Mouse (Mus musculus) c-Kit-positive CD71-positive TER-119-negative erythroid progenitor cells, embryonic 14.5 days (primary cell): ENCODE results near the gene Cox7a1.
A peak's percentile ranks its signal among the peaks of the same experiment; 100 is the strongest.
"Not testable (repeated sequence)": the region's sequence is repeated elsewhere in the genome, so short reads cannot be mapped to it uniquely, and the experiment has no call there.

Source experiments
- DNase-seq: peaks from one replicate; pipeline ENCODE4 v3.0.0-alpha.2; 2013; ENCODE audit warnings: low read depth

The Cox7a1 gene

DNA sequence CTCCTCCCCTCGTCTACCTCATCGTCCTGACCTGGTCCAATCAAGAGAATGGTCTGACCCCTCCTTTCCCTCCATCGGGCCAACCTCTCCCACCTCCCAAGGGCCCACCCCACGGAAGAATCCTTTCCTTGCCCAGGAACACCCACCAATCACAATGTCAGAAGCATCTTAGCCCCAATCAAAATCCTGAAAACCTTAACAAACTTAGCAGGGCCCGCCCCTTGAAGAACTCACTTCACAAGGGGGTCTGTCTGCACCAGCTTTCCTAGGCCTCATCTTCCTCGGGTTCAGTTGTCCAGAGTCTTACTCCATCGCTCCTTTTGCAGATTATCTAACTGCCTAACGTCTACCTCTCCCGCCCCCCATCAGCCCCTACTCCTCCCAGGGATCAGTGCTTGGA is 9.1 kb downstream of the Cox7a1 start:
- DNase-seq, result no peak

DNA sequence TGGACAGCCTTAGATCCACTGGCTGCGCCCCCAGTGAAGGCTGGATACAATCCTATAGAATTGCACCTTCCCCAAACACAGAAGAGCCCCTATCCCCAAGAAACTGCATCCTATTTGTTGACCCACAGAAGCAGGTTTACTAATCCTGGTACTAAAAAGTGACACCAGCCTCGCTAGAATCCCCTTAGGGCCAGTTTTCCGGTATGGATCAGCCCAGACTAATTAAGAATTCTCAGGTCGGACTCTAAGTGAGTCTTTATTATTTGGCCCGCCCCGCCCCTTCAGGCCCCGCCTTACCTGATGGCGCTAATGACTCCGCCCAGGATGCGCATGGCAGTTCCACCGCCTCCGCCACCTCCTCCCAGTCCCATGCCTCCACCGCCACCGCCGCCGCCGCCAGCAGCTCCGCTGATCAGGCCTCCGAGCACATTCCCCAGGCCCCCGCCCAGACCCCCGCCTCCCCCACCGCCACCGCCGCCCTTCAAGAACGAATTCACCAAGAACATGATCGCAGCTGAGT is 9.7 kb downstream of the Cox7a1 start:
- peak; percentile 83 for DNase-seq

DNA sequence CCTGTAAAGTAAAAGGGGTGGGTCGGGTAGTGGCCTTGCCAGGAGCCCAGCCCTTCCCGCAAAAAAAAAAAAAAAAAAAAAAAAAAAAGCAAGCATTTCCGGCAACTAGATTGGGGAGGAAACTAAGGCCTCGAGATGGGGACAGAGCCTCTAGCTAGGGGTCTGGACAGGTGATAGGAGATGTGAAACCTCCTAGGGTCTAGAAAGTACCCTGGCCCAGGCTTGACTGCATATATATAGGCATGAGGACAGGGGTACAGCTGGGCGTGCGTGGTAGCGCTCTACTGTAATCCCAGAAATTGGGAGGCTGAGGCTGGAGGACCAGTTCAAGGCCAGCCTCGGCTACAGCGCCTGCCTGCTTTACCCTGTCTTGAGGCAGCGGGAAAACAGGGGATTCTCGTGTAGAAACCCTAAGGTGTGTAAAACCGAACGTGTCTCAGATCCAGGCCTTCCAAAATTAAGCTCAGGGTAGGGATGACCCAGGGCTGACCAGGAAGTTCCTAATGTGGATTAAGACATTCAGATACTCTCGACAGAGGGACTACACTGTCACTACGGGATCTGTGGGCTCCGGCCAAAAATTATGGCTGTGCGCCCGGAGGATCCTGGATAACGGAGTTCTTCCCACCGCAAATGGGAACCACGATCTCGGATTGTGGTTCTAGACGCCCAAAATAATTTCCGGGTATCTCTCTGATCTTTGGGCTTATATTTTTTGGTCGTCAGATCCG is 10.3 kb downstream of the Cox7a1 start:
- no peak for DNase-seq

DNA sequence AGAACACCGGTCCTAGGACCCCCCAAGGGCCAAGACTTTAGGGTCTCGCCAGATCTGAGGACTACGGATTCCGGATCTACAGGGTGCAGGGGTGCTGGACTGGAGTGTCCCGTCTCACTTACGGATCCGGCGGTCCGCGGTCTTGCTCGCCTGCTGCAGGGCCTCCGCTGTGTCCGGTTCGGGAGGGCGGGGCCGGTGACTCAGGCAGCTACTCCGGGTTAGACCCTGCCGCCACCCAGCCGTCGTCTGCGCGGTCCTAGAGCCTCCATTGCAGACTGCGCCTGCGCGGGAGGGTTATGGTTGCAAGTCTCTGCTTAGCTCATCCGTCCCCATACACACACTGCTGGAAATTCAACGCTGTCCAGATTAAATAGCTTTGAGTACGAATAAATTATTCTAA is 10.9 kb downstream of the Cox7a1 start:
- DNase-seq, result peak; percentile 95

DNA sequence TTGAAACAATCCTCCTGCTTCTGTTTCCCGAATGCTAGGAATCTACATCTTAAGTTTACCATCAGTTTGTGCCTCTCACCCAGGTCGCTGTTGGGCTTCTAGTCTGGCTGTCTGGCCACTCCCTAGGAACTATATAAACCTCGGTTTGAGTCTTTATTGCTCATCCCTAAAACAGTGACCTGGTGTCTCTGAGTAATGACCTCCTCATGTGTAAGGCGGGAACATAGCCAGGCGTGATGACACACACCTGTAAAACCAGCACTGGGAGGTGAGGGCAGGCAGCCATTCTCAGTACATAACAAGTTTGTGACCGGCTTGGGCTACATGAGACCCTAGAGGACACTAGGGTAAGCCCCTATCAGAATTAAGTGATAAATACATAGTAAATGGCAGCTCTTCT is 11.5 kb downstream of the Cox7a1 start:
- DNase-seq, result no peak

DNA sequence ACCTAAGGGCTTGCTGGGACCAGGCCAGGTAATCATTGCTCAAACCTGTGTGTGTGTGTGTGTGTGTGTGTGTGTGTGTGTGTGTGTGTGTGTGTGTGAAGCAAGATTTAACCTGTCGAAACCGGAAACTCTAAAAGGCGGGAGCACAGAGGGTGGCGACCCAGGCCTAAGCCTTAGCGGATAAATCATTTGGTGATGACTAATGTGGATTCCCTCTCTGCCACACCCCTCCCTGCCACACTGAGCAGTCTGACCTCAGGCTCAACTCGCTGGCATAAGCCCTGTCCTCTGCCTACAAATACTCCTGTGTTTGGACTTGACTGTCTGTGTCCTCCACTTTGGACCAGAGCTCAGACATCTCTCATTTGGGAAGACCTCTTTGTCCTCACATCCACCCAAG is 12.2 kb downstream of the Cox7a1 start:
- no peak for DNase-seq

DNA sequence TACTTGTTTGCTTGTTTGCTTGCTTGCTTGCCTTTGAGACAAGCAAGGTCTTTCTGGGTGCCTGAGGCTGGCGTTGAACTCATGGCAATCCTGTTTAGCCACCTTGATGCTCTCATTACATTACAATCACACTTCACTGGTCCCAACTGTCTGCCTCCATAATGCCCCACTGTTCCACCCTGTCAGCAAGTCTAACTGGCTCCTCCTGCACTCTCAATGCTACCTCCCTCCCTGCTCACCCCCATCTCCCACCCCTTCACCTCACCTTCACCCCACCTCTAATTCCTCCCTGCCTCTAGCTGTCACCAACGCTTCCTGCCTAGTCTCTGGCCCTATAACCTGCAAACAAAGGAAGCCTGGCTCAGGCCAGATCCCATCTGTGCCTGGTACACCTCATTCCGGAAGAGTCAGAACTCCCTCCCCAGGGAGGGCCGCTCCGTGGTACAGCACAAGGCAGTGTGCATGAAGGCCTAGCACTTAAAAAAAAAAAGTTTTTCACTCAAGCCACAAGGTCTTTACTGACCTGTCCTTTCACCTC is 13.7 kb downstream of the Cox7a1 start:
- no peak for DNase-seq

DNA sequence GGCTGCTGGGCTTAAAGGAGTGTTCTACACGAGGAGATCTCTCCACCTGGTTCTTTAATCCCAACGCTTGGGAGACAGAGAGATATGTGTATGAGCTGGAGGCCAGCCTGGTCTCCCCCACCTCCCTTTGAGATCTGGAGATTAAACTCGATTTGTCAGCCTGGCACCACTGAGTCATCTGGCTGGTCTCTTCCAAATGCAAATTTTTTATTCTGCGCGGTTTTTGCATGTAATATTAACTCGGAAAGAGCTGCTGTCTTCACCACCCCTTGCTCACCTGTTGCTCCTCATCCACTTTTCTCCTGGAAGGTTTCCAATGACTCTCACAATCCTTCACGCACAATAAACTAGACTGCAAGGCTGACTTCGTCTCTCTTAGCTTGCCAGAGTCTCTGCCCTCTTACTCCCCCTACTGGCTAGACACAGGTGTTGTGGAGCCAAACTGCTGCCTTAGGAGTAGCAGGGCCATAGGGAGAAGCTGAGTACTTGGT is 14.6 kb downstream of the Cox7a1 start, which contains the start of gene Capns1:
Gene Capns1, minus strand, starts transcription at position 331 of the 491 bp plus-strand sequence.
- DNase-seq, result peak; percentile 85

DNA sequence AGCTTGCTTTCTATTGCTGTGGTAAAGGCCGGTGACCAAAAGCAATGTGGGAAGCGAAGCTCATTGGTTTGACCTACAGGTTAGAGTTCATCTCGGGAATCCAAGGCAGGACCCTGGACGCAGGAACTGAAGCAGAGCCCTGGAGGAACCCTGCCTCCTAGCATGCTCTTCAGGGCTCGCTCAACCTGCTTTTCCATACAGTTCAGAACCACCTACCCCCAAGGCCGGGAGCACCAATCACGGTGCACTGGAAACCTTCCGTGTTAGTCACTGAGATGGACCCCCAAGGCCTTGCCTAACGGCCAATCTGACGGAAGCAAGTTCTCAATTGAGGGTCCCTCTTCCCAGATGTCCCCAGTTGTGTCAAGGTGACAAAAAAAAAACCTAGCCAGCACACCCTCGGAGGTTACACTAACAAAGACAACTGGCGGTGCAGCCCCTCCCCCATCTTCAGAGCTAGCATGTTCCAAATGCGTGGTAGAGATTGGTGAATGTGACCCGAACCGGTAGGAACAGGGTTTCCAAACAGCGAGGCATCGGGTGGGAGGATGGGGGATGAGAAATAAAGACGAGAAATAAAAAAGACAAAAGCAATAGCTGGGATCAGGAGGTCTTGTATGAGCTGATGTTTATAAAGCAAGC is 15.7 kb downstream of the Cox7a1 start:
- no peak for DNase-seq

DNA sequence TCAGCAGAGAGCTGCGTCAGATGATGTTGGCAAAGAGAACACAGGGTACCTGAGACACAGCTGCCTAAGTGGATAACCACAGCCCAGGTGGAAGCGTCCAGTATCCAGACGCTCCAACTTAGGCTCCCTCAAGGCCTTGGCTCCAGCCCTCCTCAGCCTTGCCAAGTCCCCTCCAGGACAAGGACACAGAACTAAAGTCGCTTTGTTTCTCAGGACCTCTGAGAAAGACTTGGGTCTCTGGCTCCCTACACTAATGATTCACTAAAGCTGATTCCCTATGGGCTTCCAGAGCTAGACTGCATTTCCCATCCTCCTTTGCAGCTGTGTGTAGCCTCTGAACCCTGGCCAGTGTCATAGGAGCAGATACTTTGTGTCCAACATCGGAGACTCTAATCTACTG is 16.3 kb downstream of the Cox7a1 start:
- DNase-seq, result no peak

DNA sequence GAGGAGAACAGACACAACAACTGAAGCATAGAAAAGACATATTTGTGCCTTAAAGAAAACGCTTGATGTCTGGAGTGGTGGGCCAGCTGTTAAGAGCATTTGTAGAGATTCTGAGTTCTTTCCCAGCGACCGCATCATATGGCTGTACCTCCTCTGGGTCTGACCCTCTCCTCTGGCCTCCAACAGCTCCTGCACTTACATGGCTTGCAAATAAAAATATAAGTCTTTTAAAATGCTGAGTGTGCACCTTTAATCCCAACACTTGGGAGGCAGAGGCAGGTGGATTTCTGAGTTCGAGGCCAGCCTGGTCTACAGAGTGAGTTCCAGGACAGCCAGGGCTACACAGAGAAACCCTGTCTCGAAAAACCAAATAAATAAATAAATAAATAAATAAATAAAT is 16.7 kb downstream of the Cox7a1 start:
- not testable (repeated sequence) for DNase-seq

DNA sequence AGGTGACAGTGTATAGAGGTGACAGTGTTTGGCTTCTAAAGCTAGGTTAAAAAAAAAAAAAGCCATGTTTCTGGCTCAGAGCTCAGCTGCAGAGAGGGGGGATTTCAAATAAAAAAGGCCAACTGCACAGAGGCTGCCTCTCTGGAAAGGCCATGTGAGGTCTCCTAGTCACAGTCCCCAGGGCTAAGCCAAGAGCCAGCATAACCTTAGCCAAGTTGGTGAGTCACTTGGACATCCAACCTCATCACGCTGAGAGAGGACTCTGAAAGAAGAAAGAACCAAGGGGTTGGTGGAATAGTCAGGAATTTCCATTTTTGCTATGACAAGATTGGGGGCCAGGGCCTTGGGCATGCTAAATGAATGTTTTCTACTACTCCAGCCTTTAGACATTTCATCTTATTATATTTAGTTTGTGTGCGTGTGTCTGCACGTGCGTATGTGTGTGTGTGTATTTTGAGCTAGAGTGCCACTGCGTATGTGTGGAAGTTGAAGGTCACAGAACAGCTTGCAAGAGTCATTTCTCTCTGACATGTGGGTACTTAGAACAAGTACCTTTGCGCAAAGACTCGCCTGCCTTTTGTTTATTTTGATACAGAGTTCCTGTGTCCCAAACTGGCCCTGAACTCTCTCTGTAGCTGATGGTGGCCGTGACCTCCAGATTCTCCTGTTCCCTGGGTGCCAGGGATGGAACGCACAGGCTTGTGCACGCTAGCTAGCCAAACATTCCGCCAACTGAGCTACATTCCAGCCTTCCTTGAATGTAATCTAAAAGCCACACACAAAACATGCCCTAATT is 19.1 kb downstream of the Cox7a1 start:
- DNase-seq, result no peak

DNA sequence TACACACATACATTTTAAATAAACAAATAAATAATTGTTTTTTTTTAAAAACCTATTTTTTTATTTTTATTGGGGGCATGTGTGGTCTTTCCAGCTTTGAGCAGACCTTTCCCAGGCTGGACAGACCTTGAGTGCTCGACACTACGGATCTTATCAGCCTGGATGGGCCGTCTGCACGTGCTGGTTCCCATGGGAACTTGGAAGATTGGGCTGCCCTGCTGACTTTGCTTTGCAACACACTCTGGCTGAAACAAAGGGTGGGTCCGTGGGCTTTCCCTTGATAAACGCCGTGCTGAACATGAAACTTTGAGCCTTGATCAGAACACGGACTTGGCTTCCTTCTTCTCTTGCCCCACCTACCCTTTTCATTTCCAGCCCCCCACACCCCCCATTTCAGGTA is 20.4 kb downstream of the Cox7a1 start:
- DNase-seq, result no peak

DNA sequence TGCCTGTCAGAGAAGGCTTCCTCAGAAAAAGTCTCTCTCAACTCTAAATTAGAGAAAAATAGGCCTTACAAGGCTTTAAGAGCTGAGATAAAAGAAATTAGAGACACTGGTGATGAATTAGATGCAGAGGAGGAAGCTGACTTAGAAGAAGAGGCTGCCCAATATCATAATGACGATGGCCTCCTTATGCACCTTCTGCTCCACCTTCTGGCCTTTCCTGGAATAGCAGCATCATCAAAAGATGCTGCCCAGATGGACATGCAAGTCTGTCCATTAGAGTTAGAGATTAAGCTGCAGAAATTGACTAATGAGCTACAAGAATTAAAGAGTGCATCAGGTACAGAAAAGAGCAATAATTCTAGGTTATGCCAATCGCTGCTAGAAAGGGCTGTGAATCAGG is 21.4 kb downstream of the Cox7a1 start:
- peak; percentile 61 for DNase-seq

DNA sequence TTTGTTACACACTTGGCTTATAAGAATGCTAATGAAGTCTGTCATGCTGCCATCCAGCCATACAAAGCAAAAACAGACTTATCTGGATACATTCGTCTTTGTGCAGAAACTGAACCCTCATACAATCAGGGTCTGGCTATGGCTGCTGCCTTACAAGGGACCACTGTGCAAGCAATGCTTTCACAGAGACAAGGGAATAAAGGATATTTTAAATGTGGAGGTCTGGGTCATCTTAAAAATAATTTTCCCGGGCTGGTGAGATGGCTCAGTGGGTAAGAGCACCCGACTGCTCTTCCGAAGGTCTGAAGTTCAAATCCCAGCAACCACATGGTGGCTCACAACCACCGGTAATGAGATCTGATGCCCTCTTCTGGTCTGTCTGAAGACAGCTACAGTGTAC is 22.4 kb downstream of the Cox7a1 start:
- not testable (repeated sequence) for DNase-seq

DNA sequence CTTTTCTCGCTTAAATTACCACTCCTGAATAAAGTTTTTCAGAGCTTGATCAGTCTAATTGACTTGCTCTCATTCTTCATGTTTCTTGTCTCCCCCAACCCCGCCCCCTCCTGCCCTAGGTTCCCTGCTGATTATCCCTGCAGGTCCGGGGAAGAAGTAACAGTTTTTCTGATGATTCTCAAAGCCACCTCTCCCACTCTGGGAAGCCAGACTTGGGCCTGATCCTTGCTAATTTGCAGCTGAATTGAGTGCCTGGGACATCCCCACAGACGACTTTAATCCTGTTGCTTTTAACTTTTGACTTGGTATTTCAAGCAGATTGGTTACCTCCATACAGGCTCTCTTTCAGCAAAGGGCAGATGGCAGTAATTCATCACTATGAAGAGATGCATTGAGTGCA is 27.1 kb downstream of the Cox7a1 start:
- DNase-seq, result no peak

DNA sequence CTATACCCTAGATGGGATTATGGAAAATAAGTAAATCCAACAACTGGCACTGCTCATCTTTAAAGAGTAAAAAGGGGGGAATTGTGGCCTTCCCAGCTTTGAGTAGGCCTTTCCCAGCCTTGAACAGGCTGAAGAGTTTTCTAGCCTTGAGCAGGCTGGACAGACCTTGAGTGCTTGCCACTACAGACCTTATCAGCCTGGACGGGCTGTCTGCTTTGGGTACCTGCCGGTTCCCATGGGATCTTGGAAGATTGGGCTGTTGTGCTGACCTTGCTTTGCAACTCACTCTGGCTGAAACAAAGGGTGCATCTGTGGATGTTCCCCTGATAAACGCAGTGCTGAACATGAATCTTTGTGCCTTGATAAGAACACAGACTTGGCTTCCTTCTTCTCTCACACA is 29.9 kb downstream of the Cox7a1 start:
- DNase-seq, result no peak

DNA sequence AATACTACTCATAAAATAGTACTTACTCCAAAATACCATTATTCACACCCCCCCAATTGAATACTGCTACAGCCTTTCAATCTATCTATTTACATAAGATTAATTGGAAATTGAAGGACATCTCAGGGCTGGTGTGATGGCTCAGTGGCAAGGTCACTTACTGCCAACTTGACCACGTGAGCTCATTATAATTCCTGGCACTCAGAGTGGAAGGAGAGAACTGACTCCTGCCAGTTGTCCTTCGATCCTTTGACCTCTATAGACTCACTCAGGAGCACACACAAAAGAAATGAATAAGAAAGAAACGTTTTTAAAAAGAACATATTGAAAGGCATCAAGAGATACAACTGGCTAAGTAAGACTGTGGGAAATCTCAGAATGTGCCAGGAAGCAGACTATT is 31.9 kb downstream of the Cox7a1 start:
- DNase-seq, result no peak

DNA sequence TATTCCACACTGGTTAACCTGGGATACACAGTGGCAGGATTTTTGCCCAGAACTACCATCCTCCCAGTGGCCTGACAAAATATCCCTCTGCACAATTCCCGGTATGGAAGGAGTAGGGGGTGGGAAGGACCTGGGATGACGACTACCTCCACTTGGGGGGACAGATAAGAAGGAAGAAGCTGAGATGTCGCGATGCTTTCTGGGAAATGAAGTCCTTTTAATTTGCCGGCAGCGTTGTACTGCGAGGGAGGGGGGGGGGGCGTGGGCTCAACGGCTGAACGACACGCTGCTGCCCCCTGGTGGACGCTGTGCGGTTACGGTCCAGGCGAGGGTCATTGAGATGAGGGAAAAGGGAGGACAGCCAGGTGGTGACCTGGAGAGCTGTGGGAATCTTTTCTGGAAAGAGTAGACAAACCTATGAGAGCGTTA is 32.8 kb downstream of the Cox7a1 start:
- DNase-seq, result peak; percentile 80

DNA sequence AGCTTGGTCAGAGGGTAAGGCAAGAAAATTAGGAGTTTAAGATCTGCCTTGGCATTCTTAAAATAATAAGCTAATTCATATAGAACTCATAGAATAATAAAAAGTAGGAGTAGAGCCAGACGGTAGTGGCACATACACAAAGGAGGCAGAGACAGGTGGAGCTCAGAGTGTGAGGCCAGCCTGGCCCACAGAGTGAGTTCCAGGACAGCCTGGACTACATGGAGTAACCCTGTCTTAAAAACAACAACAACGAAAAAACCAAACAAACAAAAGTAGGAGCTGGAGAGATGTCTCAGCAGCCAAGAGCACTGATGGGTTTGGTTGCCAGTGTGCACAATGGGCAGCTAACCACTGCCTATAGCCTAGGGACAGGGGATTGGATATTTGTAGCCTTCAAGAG is 33.3 kb downstream of the Cox7a1 start:
- DNase-seq, result no peak

DNA sequence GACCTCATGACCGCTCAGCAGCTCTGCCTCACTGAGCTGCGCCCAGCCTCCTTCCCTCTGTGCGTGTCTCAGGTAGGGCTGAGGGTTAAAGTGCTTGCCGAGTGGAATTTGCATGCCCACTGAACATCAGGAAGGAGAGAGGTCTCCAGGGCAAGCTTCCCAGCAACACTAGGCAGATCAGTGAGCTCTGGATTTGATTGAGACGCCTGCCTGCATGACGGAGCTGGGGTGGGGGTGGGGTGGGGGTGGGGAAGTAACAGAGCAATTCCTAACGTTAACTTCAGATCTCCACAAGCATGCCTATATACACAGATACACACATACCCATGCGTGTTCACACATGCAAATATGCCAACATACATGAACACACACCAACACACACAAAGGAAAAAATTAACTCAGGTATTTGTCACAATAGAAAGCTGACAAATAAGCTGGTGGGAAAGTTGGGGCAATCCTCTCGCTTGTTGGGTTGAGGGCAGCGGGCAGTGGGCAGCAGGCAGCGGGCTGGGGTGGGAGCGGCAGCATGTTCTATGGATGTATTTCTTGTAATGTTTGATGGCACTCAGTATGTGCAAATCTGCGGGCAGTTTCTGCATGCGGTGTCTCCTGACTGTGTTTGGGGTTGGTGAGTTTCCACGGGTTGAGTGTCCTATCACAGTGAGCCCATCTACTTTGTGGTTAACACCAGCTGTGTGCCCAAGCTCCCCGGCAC is 35.5 kb downstream of the Cox7a1 start:
- DNase-seq, result peak; percentile 35

DNA sequence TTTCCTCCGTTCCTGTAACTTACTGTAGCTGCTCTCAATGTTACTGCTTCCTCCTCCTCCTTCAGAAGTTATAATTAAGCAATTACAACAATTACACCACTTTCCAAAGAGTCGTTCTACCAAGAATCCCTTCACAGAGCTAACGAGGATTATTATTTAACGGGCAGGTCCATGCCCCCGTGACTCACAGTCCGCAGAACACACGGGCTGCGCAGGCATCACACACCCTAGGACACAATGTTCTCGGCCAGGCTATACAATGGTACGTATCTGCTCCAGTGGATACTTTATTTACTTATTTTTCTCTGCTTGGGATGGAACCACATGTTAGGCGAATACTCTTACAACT is 36.0 kb downstream of the Cox7a1 start:
- DNase-seq, result no peak
